Mouse (Mus musculus): Measurements from ENCODE around the gene Bcl6b. TPM values are rescaled to one million over a fixed set of nuclear protein-coding genes. Genes with fewer than 3 reads are reported as not detected.

Bcl6b gene
- polyA plus RNA-seq, 1 experiment from 2014 or later = 4.4 TPM

- Histone ChIP-seq H3K4me1 (replicated peaks; ENCODE audit: control insufficient read depth, insufficient read depth, low read length) (0 out of 2 replicates have a peak, but pooled peaks cover 7% of the 10 kb centered on the region), H3K4me3 (ENCODE audit: low read depth, low read length) (0 out of 2 replicates have a peak overlapping the region, but pooled peaks have one; percentile 32), H3K9ac (ENCODE audit: low read depth, low read length) (no peak overlapping the region), H3K36me3 (ENCODE audit: control insufficient read depth, insufficient read depth) (peaks cover 4% of the 10 kb centered on the region; the same call in 1 of the 2 replicates), H3K27me3 (replicated peaks; ENCODE audit: control insufficient read depth, insufficient read depth, low read length) (peaks cover 15% of the 10 kb centered on the region), H3K4me2 (replicated peaks; ENCODE audit: low read depth) (peak overlapping the region; percentile 73), H3K27ac (ENCODE audit: low read depth, low read length) (no peak overlapping the region), H3K9me3 (ENCODE audit: control insufficient read depth) (no peaks in the 10 kb centered on the region)
- WGBS = 5% methylated on average over 9 of the region's 9 CpGs
- TF ChIP-seq CTCF (IDR thresholded peaks at IDR 0.05; ENCODE audit: low read depth) = peak; percentile 82
- ATAC-seq = peak; percentile 34; the same call in 1 of the 2 replicates
Observed at GRCm38 (mm10) chr11:70212896-70213295, 16.7 kb downstream of the Bcl6b start.

- H3K27ac ChIP-seq (ENCODE audit: low read depth, low read length) = 0 out of 2 replicates have a peak within 1 kb of the TSS, but pooled peaks have one; percentile 16
- 0 out of 2 replicates have a peak, but pooled peaks cover 7% of the 10 kb centered on the region for H3K4me1 ChIP-seq (replicated peaks; ENCODE audit: control insufficient read depth, insufficient read depth, low read length)
- H3K27me3 ChIP-seq (replicated peaks; ENCODE audit: control insufficient read depth, insufficient read depth, low read length) = peaks cover 15% of the 10 kb centered on the region
- peaks cover 4% of the 10 kb centered on the region; the same call in 1 of the 2 replicates for H3K36me3 ChIP-seq (ENCODE audit: control insufficient read depth, insufficient read depth)
- TF ChIP-seq CTCF (IDR thresholded peaks at IDR 0.05; ENCODE audit: low read depth) = no peak
- H3K9ac ChIP-seq (ENCODE audit: low read depth, low read length) = no peak within 1 kb of the TSS
- WGBS = 60% methylated on average over 6 of the region's 6 CpGs
- peak within 1 kb of the TSS; percentile 73 for H3K4me2 ChIP-seq (replicated peaks; ENCODE audit: low read depth)
- no peaks in the 10 kb centered on the region for H3K9me3 ChIP-seq (ENCODE audit: control insufficient read depth)
- no peak for ATAC-seq
- H3K4me3 ChIP-seq (ENCODE audit: low read depth, low read length) = peak within 1 kb of the TSS; percentile 32; the same call in 1 of the 2 replicates
Observed at GRCm38 (mm10) chr11:70212423-70212822, 17.2 kb downstream of the Bcl6b start, which contains the start of gene Slc16a11. Gene Slc16a11, plus strand, starts transcription at chr11:70212752.

- Histone ChIP-seq H3K27me3 (replicated peaks; ENCODE audit: control insufficient read depth, insufficient read depth, low read length) (peaks cover 15% of the 10 kb centered on the region), H3K9me3 (ENCODE audit: control insufficient read depth) (no peaks in the 10 kb centered on the region), H3K9ac (ENCODE audit: low read depth, low read length) (no peak overlapping the region), H3K36me3 (ENCODE audit: control insufficient read depth, insufficient read depth) (peaks cover 4% of the 10 kb centered on the region; the same call in 1 of the 2 replicates), H3K4me3 (ENCODE audit: low read depth, low read length) (no peak overlapping the region), H3K4me2 (replicated peaks; ENCODE audit: low read depth) (no peak overlapping the region), H3K4me1 (replicated peaks; ENCODE audit: control insufficient read depth, insufficient read depth, low read length) (0 out of 2 replicates have a peak, but pooled peaks cover 7% of the 10 kb centered on the region), H3K27ac (ENCODE audit: low read depth, low read length) (no peak overlapping the region)
- WGBS = 79% methylated on average over 6 of the region's 6 CpGs
- no peak for ATAC-seq
- no peak for TF ChIP-seq CTCF (IDR thresholded peaks at IDR 0.05; ENCODE audit: low read depth)
Observed at GRCm38 (mm10) chr11:70211972-70212371, 17.6 kb downstream of the Bcl6b start.

- no peak overlapping the region for H3K9ac ChIP-seq (ENCODE audit: low read depth, low read length)
- H3K4me2 ChIP-seq (replicated peaks; ENCODE audit: low read depth) = no peak overlapping the region
- H3K4me1 ChIP-seq (replicated peaks; ENCODE audit: control insufficient read depth, insufficient read depth, low read length) = 0 out of 2 replicates have a peak, but pooled peaks cover 7% of the 10 kb centered on the region
- H3K9me3 ChIP-seq (ENCODE audit: control insufficient read depth) = no peaks in the 10 kb centered on the region
- no peaks in the 10 kb centered on the region; the same call in 1 of the 2 replicates for H3K36me3 ChIP-seq (ENCODE audit: control insufficient read depth, insufficient read depth)
- H3K27ac ChIP-seq (ENCODE audit: low read depth, low read length) = no peak overlapping the region
- no peak for TF ChIP-seq CTCF (IDR thresholded peaks at IDR 0.05; ENCODE audit: low read depth)
- H3K4me3 ChIP-seq (ENCODE audit: low read depth, low read length) = no peak overlapping the region
- no peak for ATAC-seq
- peaks cover 14% of the 10 kb centered on the region for H3K27me3 ChIP-seq (replicated peaks; ENCODE audit: control insufficient read depth, insufficient read depth, low read length)
- 87% methylated on average over 2 of the region's 2 CpGs for WGBS
Observed at GRCm38 (mm10) chr11:70210681-70211080, 18.9 kb downstream of the Bcl6b start.

- H3K4me1 ChIP-seq (replicated peaks; ENCODE audit: control insufficient read depth, insufficient read depth, low read length) = no peaks in the 10 kb centered on the region
- no peak overlapping the region for H3K27ac ChIP-seq (ENCODE audit: low read depth, low read length)
- no peak overlapping the region for H3K4me3 ChIP-seq (ENCODE audit: low read depth, low read length)
- no peak overlapping the region for H3K4me2 ChIP-seq (replicated peaks; ENCODE audit: low read depth)
- H3K9me3 ChIP-seq (ENCODE audit: control insufficient read depth) = no peaks in the 10 kb centered on the region
- no peak overlapping the region for H3K9ac ChIP-seq (ENCODE audit: low read depth, low read length)
- 0 out of 2 replicates have a peak, but pooled peaks cover under 1% of the 10 kb centered on the region for H3K27me3 ChIP-seq (replicated peaks; ENCODE audit: control insufficient read depth, insufficient read depth, low read length)
- no peak for TF ChIP-seq CTCF (IDR thresholded peaks at IDR 0.05; ENCODE audit: low read depth)
- H3K36me3 ChIP-seq (ENCODE audit: control insufficient read depth, insufficient read depth) = no peaks in the 10 kb centered on the region
- ATAC-seq = no peak
- 61% methylated on average over 5 of the region's 5 CpGs for WGBS
Observed at GRCm38 (mm10) chr11:70208778-70209388, 20.7 kb downstream of the Bcl6b start.

- no peaks in the 10 kb centered on the region for H3K9me3 ChIP-seq (ENCODE audit: control insufficient read depth)
- no peaks in the 10 kb centered on the region for H3K27me3 ChIP-seq (replicated peaks; ENCODE audit: control insufficient read depth, insufficient read depth, low read length)
- H3K36me3 ChIP-seq (ENCODE audit: control insufficient read depth, insufficient read depth) = no peaks in the 10 kb centered on the region
- H3K27ac ChIP-seq (ENCODE audit: low read depth, low read length) = no peak overlapping the region
- no peak overlapping the region for H3K4me2 ChIP-seq (replicated peaks; ENCODE audit: low read depth)
- H3K4me1 ChIP-seq (replicated peaks; ENCODE audit: control insufficient read depth, insufficient read depth, low read length) = no peaks in the 10 kb centered on the region
- no peak overlapping the region for H3K9ac ChIP-seq (ENCODE audit: low read depth, low read length)
- H3K4me3 ChIP-seq (ENCODE audit: low read depth, low read length) = no peak overlapping the region
- no peak for TF ChIP-seq CTCF (IDR thresholded peaks at IDR 0.05; ENCODE audit: low read depth)
- WGBS = 81% methylated on average over 7 of the region's 7 CpGs
- ATAC-seq = no peak
Observed at GRCm38 (mm10) chr11:70207283-70207682, 22.3 kb downstream of the Bcl6b start.
